Mouse (Mus musculus): ENCODE data around the gene Cacna1s. TPM values are rescaled to one million over a fixed set of nuclear protein-coding genes. Genes with fewer than 3 reads are reported as not detected.

Gene Cacna1s
- polyA plus RNA-seq, 1 experiment from 2014 or later, result 0.07 TPM

DNA sequence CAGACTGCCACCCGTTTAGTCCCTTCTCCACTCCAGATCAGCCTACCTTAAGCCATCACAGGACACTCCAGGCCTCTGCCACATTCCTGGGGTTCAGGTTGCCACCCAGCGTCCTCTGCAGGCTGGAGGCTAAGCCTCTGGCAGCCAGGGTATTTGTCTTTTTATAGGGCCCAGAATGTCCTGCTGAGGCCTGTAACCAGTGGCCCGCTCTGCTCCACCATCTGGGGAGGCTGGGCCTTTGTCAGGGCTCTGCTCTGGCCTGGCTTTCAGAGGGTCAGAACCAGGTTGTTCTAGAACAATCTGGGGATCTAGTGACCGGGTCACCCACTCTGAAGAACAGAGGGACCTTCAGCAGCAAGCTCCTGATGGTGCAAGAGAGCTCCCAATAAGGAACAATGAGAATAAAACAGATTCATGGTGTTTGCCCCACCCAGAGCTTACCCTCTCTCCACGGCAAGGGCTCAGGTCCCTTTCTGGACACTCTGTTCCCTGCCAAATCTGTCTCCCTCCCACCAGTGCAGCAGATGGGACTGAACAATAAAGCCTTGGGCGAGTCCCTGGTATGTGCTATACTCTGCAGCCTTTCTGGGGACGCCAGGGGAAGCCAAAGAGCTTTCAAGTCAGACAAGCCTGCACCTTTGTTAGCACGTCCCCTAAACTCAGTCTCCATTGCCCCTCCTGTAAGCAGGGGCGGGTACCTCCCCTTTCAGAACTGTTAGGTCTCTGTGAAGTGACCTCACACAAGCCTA is 8.7 kb downstream of the Cacna1s start:
- H3K36me3 ChIP-seq, result no peaks in the 10 kb centered on the region
- 58% methylated on average over 9 of the region's 9 CpGs for WGBS
- H3K4me1 ChIP-seq (replicated peaks), result peaks cover 32% of the 10 kb centered on the region
- peaks cover 13% of the 10 kb centered on the region; the same call in 1 of the 2 replicates for H3K27me3 ChIP-seq (ENCODE audit: insufficient read depth, poor library complexity, severe bottlenecking)
- H3K27ac ChIP-seq, result 0 out of 2 replicates have a peak overlapping the region, but pooled peaks have one; percentile 40
- DNase-seq (ENCODE audit: low spot score), result no peak
- H3K9me3 ChIP-seq, result no peaks in the 10 kb centered on the region
- H3K4me3 ChIP-seq, result no peak overlapping the region

DNA sequence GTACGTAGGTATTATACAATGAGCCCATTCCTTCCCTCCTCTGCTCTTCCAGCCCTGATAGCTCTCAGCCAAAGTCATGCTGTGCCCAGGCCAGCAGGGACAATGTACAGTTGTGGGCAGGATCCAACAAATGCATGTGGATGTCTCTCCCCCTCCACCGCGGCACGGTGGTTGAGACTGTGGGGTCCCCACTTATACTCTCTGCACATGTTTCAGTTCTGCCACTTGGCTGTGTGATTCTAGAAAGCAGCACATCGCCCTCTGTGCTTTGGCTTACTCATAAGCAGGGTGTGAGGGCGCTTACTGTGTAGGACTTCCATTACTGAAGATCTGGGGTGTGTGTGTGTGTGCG is 9.2 kb downstream of the Cacna1s start:
- Histone ChIP-seq H3K9me3 (no peaks in the 10 kb centered on the region), H3K36me3 (no peaks in the 10 kb centered on the region), H3K27me3 (ENCODE audit: insufficient read depth, poor library complexity, severe bottlenecking) (0 out of 2 replicates have a peak, but pooled peaks cover 13% of the 10 kb centered on the region), H3K4me1 (replicated peaks) (peaks cover 28% of the 10 kb centered on the region), H3K27ac (0 out of 2 replicates have a peak overlapping the region, but pooled peaks have one; percentile 40), H3K4me3 (no peak overlapping the region)
- DNase-seq (ENCODE audit: low spot score), result no peak
- WGBS, result 85% methylated on average over 7 of the region's 7 CpGs

GRCm38 (mm10) chr1:136063991-136064390 is 11.4 kb downstream of the Cacna1s start:
- DNase-seq (ENCODE audit: low spot score), result no peak
- Histone ChIP-seq H3K27me3 (ENCODE audit: insufficient read depth, poor library complexity, severe bottlenecking) (0 out of 2 replicates have a peak, but pooled peaks cover 13% of the 10 kb centered on the region), H3K9me3 (no peaks in the 10 kb centered on the region), H3K4me3 (no peak overlapping the region), H3K36me3 (no peaks in the 10 kb centered on the region), H3K27ac (no peak overlapping the region), H3K4me1 (replicated peaks) (peaks cover 18% of the 10 kb centered on the region)
- WGBS, result 80% methylated on average over 5 of the region's 5 CpGs

- 54% methylated on average over 1 of the region's 1 CpGs for WGBS
- no peak overlapping the region for H3K4me3 ChIP-seq
- H3K36me3 ChIP-seq, result no peaks in the 10 kb centered on the region
- no peak for DNase-seq (ENCODE audit: low spot score)
- peaks cover 15% of the 10 kb centered on the region for H3K4me1 ChIP-seq (replicated peaks)
- H3K27ac ChIP-seq, result no peak overlapping the region
- no peaks in the 10 kb centered on the region for H3K9me3 ChIP-seq
- 0 out of 2 replicates have a peak, but pooled peaks cover 13% of the 10 kb centered on the region for H3K27me3 ChIP-seq (ENCODE audit: insufficient read depth, poor library complexity, severe bottlenecking)
Observed at GRCm38 (mm10) chr1:136066621-136067020, 14.1 kb downstream of the Cacna1s start.

GRCm38 (mm10) chr1:136067579-136067978 is 15.0 kb downstream of the Cacna1s start:
- Histone ChIP-seq H3K27ac (no peak overlapping the region), H3K4me3 (no peak overlapping the region), H3K36me3 (no peaks in the 10 kb centered on the region), H3K27me3 (ENCODE audit: insufficient read depth, poor library complexity, severe bottlenecking) (0 out of 2 replicates have a peak, but pooled peaks cover 13% of the 10 kb centered on the region), H3K4me1 (replicated peaks) (peaks cover 14% of the 10 kb centered on the region; the same call in 1 of the 2 replicates), H3K9me3 (no peaks in the 10 kb centered on the region)
- WGBS, result 69% methylated on average over 3 of the region's 3 CpGs
- DNase-seq (ENCODE audit: low spot score), result no peak

- Histone ChIP-seq H3K36me3 (no peaks in the 10 kb centered on the region), H3K27ac (no peak overlapping the region), H3K4me3 (no peak overlapping the region), H3K9me3 (no peaks in the 10 kb centered on the region), H3K4me1 (replicated peaks) (no peaks in the 10 kb centered on the region), H3K27me3 (ENCODE audit: insufficient read depth, poor library complexity, severe bottlenecking) (peaks cover 2% of the 10 kb centered on the region; the same call in 1 of the 2 replicates)
- 9% methylated on average over 3 of the region's 3 CpGs for WGBS
- DNase-seq (ENCODE audit: low spot score), result peak; percentile 54
Observed at GRCm38 (mm10) chr1:136076086-136076485, 23.5 kb downstream of the Cacna1s start.

- H3K36me3 ChIP-seq, result no peaks in the 10 kb centered on the region
- DNase-seq (ENCODE audit: low spot score), result no peak
- H3K27me3 ChIP-seq (ENCODE audit: insufficient read depth, poor library complexity, severe bottlenecking), result peaks cover 2% of the 10 kb centered on the region; the same call in 1 of the 2 replicates
- no peak overlapping the region for H3K27ac ChIP-seq
- 0 out of 2 replicates have a peak, but pooled peaks cover 5% of the 10 kb centered on the region for H3K9me3 ChIP-seq
- H3K4me1 ChIP-seq (replicated peaks), result no peaks in the 10 kb centered on the region
- H3K4me3 ChIP-seq, result no peak overlapping the region
- WGBS, result 72% methylated on average over 4 of the region's 4 CpGs
Observed at GRCm38 (mm10) chr1:136077656-136078055, 25.1 kb downstream of the Cacna1s start.

GRCm38 (mm10) chr1:136081161-136081560 is 28.6 kb downstream of the Cacna1s start:
- no peaks in the 10 kb centered on the region for H3K36me3 ChIP-seq
- H3K9me3 ChIP-seq, result 0 out of 2 replicates have a peak, but pooled peaks cover 5% of the 10 kb centered on the region
- no peak for DNase-seq (ENCODE audit: low spot score)
- no peaks in the 10 kb centered on the region for H3K4me1 ChIP-seq (replicated peaks)
- H3K27me3 ChIP-seq (ENCODE audit: insufficient read depth, poor library complexity, severe bottlenecking), result peaks cover 2% of the 10 kb centered on the region; the same call in 1 of the 2 replicates
- WGBS, result 84% methylated on average over 1 of the region's 1 CpGs
- no peak overlapping the region for H3K4me3 ChIP-seq
- H3K27ac ChIP-seq, result no peak overlapping the region

- H3K4me3 ChIP-seq, result no peak overlapping the region
- H3K27ac ChIP-seq, result no peak overlapping the region
- H3K4me1 ChIP-seq (replicated peaks), result peaks cover 12% of the 10 kb centered on the region; the same call in 1 of the 2 replicates
- no peaks in the 10 kb centered on the region for H3K27me3 ChIP-seq (ENCODE audit: insufficient read depth, poor library complexity, severe bottlenecking)
- no peak for DNase-seq (ENCODE audit: low spot score)
- 83% methylated on average over 3 of the region's 3 CpGs for WGBS
- 0 out of 2 replicates have a peak, but pooled peaks cover 5% of the 10 kb centered on the region for H3K9me3 ChIP-seq
- H3K36me3 ChIP-seq, result no peaks in the 10 kb centered on the region
Observed at GRCm38 (mm10) chr1:136085988-136086685, 33.6 kb downstream of the Cacna1s start.

DNA sequence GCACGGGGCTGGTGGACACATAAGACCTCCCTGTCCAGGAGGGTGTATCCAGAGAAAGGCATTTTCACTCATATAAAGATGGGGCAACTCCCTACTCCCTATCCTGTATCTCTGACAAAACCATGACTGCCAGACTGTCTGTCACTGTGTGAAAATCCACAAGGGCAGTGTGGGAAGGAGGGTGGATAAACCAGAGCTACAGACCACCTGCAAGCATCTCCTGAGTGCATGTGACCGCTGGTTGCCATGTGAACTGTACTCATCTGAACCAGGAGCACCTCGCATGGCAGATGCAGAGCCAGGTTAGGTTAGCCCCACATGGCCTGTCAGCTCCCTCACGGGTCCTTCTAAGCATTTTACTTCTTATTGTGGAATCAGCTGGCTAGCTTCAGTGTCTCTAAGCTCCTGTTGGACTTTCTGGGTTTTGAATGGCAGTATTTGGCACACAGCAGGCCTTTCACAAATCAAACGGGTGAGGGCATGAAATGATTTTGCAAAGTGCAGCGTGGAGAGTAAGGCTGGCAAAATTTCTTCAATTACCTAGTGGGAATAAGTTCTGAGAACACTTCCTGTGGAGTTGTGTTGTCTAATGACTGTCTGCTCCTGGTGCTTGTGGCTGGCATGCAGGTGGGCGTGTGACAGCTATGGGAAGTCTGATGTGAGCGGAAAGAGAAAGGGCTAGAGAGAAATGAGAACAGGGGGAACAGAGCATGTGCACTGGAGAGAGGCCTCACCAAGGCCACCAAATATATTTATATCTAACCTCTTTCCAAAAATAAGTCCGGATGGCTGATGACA is 37.0 kb downstream of the Cacna1s start:
- no peaks in the 10 kb centered on the region for H3K9me3 ChIP-seq
- H3K27me3 ChIP-seq (ENCODE audit: insufficient read depth, poor library complexity, severe bottlenecking), result no peaks in the 10 kb centered on the region; the same call in 1 of the 2 replicates
- H3K36me3 ChIP-seq, result no peaks in the 10 kb centered on the region
- H3K4me3 ChIP-seq, result no peak overlapping the region
- H3K27ac ChIP-seq, result no peak overlapping the region
- WGBS, result 84% methylated on average over 9 of the region's 9 CpGs
- DNase-seq (ENCODE audit: low spot score), result no peak
- peaks cover 12% of the 10 kb centered on the region; the same call in 1 of the 2 replicates for H3K4me1 ChIP-seq (replicated peaks)

- Histone ChIP-seq H3K9me3 (no peaks in the 10 kb centered on the region), H3K36me3 (no peaks in the 10 kb centered on the region), H3K4me1 (replicated peaks) (peaks cover 12% of the 10 kb centered on the region; the same call in 1 of the 2 replicates), H3K4me3 (no peak overlapping the region), H3K27ac (no peak overlapping the region), H3K27me3 (ENCODE audit: insufficient read depth, poor library complexity, severe bottlenecking) (no peaks in the 10 kb centered on the region; the same call in 1 of the 2 replicates)
- WGBS, result 73% methylated on average over 3 of the region's 3 CpGs
- DNase-seq (ENCODE audit: low spot score), result no peak
Observed at GRCm38 (mm10) chr1:136093726-136094125, 41.2 kb downstream of the Cacna1s start.

DNA sequence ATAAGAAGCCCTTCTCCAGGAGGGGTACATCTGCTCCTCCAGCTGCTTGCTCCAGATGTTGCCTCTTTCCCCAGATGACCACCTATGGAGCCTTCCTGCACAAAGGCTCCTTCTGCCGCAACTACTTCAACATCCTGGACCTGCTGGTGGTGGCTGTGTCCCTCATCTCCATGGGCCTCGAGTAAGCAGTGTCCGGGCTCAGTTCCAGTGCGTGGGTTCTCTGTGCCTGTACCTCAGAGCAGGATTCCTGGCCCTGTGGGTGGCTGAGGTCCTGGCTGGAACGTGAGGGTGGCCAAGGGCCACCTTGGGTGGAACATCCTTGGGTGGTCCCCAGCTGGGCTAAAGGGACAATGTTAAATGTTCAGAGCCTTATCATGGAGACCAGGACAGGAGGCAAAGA is 42.3 kb downstream of the Cacna1s start:
- Histone ChIP-seq H3K4me3 (no peak overlapping the region), H3K9me3 (no peaks in the 10 kb centered on the region), H3K4me1 (replicated peaks) (peaks cover 6% of the 10 kb centered on the region; the same call in 1 of the 2 replicates), H3K27ac (no peak overlapping the region), H3K27me3 (ENCODE audit: insufficient read depth, poor library complexity, severe bottlenecking) (no peaks in the 10 kb centered on the region; the same call in 1 of the 2 replicates), H3K36me3 (no peaks in the 10 kb centered on the region)
- WGBS, result 79% methylated on average over 5 of the region's 5 CpGs
- DNase-seq (ENCODE audit: low spot score), result no peak

All from hindbrain, embryonic 10.5 days (tissue).